Mouse (Mus musculus): ENCODE results near the gene Bmf. TPM values are rescaled to one million over a fixed set of nuclear protein-coding genes. Genes with fewer than 3 reads are reported as not detected.

Bmf gene
- total RNA-seq, 2 experiments from 2014 or later, result 2.3 to 4.1 TPM

GRCm38 (mm10) chr2:118546104-118546797, 3.2 kb downstream of the Bmf start:
- intact Hi-C loops (cut with DNase I), result loop anchor here (5.0 kb wide), 2 partner anchors 51 to 59 kb away; partner anchors contain the start of gene Bub1b
- DNase-seq (ENCODE audit: low spot score in 2 of 2), result no peak

GRCm38 (mm10) chr2:118545242-118546103, 4.0 kb downstream of the Bmf start:
- intact Hi-C loops (cut with DNase I), result loop anchor here (5.0 kb wide), 2 partner anchors 52 to 58 kb away; partner anchors contain the start of gene Bub1b
- DNase-seq (ENCODE audit: low spot score in 2 of 2), result peak; percentile 88 to 89

- intact Hi-C loops (cut with DNase I), result no loop called here
- DNase-seq (ENCODE audit: low spot score in 2 of 2), result peak; percentile 61 to 63
Observed at GRCm38 (mm10) chr2:118543893-118544799, 5.3 kb downstream of the Bmf start.

GRCm38 (mm10) chr2:118542971-118543573, 6.4 kb downstream of the Bmf start:
- intact Hi-C loops (cut with DNase I), result no loop called here
- DNase-seq (ENCODE audit: low spot score in 2 of 2), result no peak

GRCm38 (mm10) chr2:118541716-118542115, 7.8 kb downstream of the Bmf start:
- no peak for DNase-seq (ENCODE audit: low spot score in 2 of 2)
- intact Hi-C loops (cut with DNase I), result no loop called here

GRCm38 (mm10) chr2:118540691-118541117, 8.8 kb downstream of the Bmf start:
- DNase-seq (ENCODE audit: low spot score in 2 of 2), result peak; percentile 33 to 65
- intact Hi-C loops (cut with DNase I), result no loop called here

- DNase-seq (ENCODE audit: low spot score in 2 of 2), result no peak
- intact Hi-C loops (cut with DNase I), result no loop called here
Observed at GRCm38 (mm10) chr2:118539881-118540516, 9.5 kb downstream of the Bmf start.

- no peak for DNase-seq (ENCODE audit: low spot score in 2 of 2)
- intact Hi-C loops (cut with DNase I), result no loop called here
Observed at GRCm38 (mm10) chr2:118539040-118539439, 10.4 kb downstream of the Bmf start.

- intact Hi-C loops (cut with DNase I), result no loop called here
- no peak for DNase-seq (ENCODE audit: low spot score in 2 of 2)
Observed at GRCm38 (mm10) chr2:118537226-118537625, 12.3 kb downstream of the Bmf start.

GRCm38 (mm10) chr2:118536553-118536952, 12.9 kb downstream of the Bmf start:
- intact Hi-C loops (cut with DNase I), result no loop called here

GRCm38 (mm10) chr2:118536111-118536510, 13.4 kb downstream of the Bmf start:
- intact Hi-C loops (cut with DNase I), result no loop called here

More at GRCm38 (mm10) chr2:118536553-118536952, 12.9 kb downstream of the Bmf start:
- DNase-seq (ENCODE audit: low spot score in 2 of 2), result no peak

GRCm38 (mm10) chr2:118533969-118534368, 15.5 kb downstream of the Bmf start:
- DNase-seq (ENCODE audit: low spot score in 2 of 2), result no peak
- intact Hi-C loops (cut with DNase I), result no loop called here

More at GRCm38 (mm10) chr2:118536111-118536510, 13.4 kb downstream of the Bmf start:
- DNase-seq (ENCODE audit: low spot score in 2 of 2), result no peak

- intact Hi-C loops (cut with DNase I), result no loop called here
- DNase-seq (ENCODE audit: low spot score in 2 of 2), result no peak
Observed at GRCm38 (mm10) chr2:118532855-118533675, 16.4 kb downstream of the Bmf start.

- no peak for DNase-seq (ENCODE audit: low spot score in 2 of 2)
- intact Hi-C loops (cut with DNase I), result no loop called here
Observed at GRCm38 (mm10) chr2:118532401-118532800, 17.1 kb downstream of the Bmf start.

- intact Hi-C loops (cut with DNase I), result no loop called here
Observed at GRCm38 (mm10) chr2:118529466-118530181, 19.9 kb downstream of the Bmf start.

GRCm38 (mm10) chr2:118526545-118526944, 22.9 kb downstream of the Bmf start:
- intact Hi-C loops (cut with DNase I), result no loop called here
- DNase-seq (ENCODE audit: low spot score in 2 of 2), result no peak

More at GRCm38 (mm10) chr2:118529466-118530181, 19.9 kb downstream of the Bmf start:
- no peak for DNase-seq (ENCODE audit: low spot score in 2 of 2)

- no peak for DNase-seq (ENCODE audit: low spot score in 2 of 2)
- intact Hi-C loops (cut with DNase I), result no loop called here
Observed at GRCm38 (mm10) chr2:118524811-118525210, 24.7 kb downstream of the Bmf start.
